Mouse (Mus musculus) limb, embryonic 10.5 days (tissue): ENCODE measurements around the gene Ulk4. TPM values are rescaled to one million over a fixed set of nuclear protein-coding genes. Genes with fewer than 3 reads are reported as not detected.
"Not testable (repeated sequence)": the region's sequence is repeated elsewhere in the genome, so short reads cannot be mapped to it uniquely, and the experiment has no call there.

Experiments used
- DNase-seq: peaks from one replicate; pipeline ENCODE4 v3.0.0-alpha.2; 2017; ENCODE audit warnings: low spot score
- H3K27ac ChIP-seq: fragments of 300-500 bp; sonication (generic); 2 replicates; pipeline ENCODE4 v1.5.1; 2016; ENCODE audit warnings: mild to moderate bottlenecking
- H3K27me3 ChIP-seq: fragments of 300-500 bp; sonication (generic); 2 replicates; pipeline ENCODE4 v1.6.1; 2016; ENCODE audit warnings: low read depth, mild to moderate bottlenecking; ENCODE audit not compliant: poor library complexity, severe bottlenecking
- H3K36me3 ChIP-seq: fragments of 300-500 bp; sonication (generic); 2 replicates; pipeline ENCODE4 v1.6.1; 2016; ENCODE audit warnings: mild to moderate bottlenecking, moderate library complexity
- H3K4me1 ChIP-seq: fragments of 300-500 bp; sonication (generic); 2 replicates; pipeline ENCODE4 v1.6.1; 2016
- H3K4me3 ChIP-seq: fragments of 300-500 bp; sonication (generic); 2 replicates; pipeline ENCODE4 v1.5.1; 2016; ENCODE audit warnings: mild to moderate bottlenecking, moderate library complexity
- H3K9me3 ChIP-seq: fragments of 300-500 bp; sonication (generic); replicated peaks from 2 replicates; pipeline ENCODE4 v1.6.1; 2016; ENCODE audit warnings: mild to moderate bottlenecking
- WGBS: fragments of 180-500 bp; shearing (Covaris S2); methylation state at CpG from one replicate; pipeline ENCODE4 v1.1.7; 2016; 5-methylcytosine and 5-hydroxymethylcytosine counted together
- polyA plus RNA-seq: library from polyadenylated mRNA; unstranded; fragments of >200 nt; fragmentation: Nextera tagmentation; extraction: Ambion mirVana; gene quantifications from 2 replicates; pipeline ENCODE4 v1.2.1, GENCODE M21; 2016

The Ulk4 gene
- polyA plus RNA-seq, 1 experiment from 2014 or later, result 140 TPM

DNA sequence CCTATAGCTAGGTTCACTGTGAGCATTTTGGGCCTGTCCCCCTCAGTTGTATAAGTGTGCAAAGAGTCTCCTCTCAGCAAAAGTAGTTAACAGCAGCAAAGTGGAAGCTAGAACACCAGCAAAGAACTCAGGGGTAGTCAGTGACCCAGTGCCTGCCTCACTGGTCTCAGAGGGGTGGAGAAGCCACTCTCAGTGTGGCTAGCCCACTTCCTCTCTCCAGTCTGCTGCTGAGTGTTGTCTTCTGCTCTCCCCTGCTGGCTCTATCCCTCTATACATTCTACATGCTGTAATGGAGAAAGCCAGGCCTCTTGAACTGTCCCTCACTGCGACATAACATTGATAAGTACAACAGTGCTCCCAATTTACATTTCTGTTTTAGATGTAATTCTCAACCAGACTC is 5.8 kb downstream of the Ulk4 start:
- DNase-seq, result no peak
- Histone ChIP-seq H3K27ac (no peak overlapping the region), H3K9me3 (no peaks in the 10 kb centered on the region), H3K27me3 (no peaks in the 10 kb centered on the region), H3K4me3 (no peak overlapping the region), H3K4me1 (peaks cover 3% of the 10 kb centered on the region; the same call in 1 of the 2 replicates), H3K36me3 (no peaks in the 10 kb centered on the region)
- WGBS, result 89% methylated on average over 1 of the region's 1 CpGs

DNA sequence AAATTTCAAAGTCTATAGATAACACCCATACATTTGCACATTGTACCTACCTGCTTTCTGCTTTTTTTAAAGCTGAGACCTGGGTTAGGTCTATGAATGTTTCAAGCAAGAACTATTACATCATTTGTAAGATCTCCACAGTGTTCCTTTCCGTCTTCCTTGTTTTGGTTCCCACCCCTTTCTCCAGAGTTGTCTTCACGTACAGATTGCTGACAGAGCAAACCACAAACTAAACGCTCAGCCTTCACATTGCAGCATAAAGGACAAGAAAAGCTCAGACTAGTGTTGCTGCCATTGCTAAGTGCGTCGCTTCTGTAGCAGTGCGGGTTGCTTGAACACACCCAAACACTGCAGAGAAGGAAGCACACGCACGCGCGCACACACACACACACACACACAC is 11.7 kb downstream of the Ulk4 start:
- WGBS, result 88% methylated on average over 10 of the region's 10 CpGs
- H3K9me3 ChIP-seq, result no peaks in the 10 kb centered on the region
- H3K27ac ChIP-seq, result no peak overlapping the region

GRCm38 (mm10) chr9:121257106-121257505 is 19.9 kb downstream of the Ulk4 start:
- H3K4me1 ChIP-seq, result peaks cover 18% of the 10 kb centered on the region
- peaks cover 4% of the 10 kb centered on the region for H3K36me3 ChIP-seq
- no peak for DNase-seq
- H3K27me3 ChIP-seq, result no peaks in the 10 kb centered on the region
- H3K27ac ChIP-seq, result no peak overlapping the region
- no peaks in the 10 kb centered on the region for H3K9me3 ChIP-seq
- 86% methylated on average over 9 of the region's 9 CpGs for WGBS
- H3K4me3 ChIP-seq, result no peak overlapping the region

More for the DNA sequence above, 11.7 kb downstream of the Ulk4 start:
- Histone ChIP-seq H3K4me1 (no peaks in the 10 kb centered on the region), H3K27me3 (no peaks in the 10 kb centered on the region), H3K4me3 (no peak overlapping the region), H3K36me3 (no peaks in the 10 kb centered on the region)
- DNase-seq, result no peak

DNA sequence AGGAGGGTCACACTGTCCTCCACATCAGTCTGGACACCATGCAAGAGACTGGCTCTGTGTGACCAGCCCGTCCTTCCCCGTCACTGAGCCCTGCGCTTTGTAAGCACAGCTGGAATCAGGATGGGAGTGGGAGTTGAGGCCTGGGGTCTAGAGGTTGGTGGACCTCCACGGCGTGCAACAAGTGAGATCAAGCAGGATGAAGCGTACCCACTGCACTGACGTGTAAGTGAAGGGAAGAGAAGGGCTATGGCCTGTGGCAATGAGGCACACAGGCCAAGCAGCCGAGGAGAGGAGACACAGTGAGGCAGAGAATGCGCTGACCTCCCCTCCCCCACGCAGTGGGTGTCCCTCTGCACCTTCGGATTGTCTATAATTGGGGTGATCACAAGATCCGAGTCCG is 22.2 kb downstream of the Ulk4 start:
- no peak for DNase-seq
- Histone ChIP-seq H3K4me3 (no peak overlapping the region), H3K27ac (no peak overlapping the region), H3K27me3 (no peaks in the 10 kb centered on the region), H3K9me3 (no peaks in the 10 kb centered on the region), H3K4me1 (peaks cover 18% of the 10 kb centered on the region), H3K36me3 (peaks cover 4% of the 10 kb centered on the region)
- WGBS, result 95% methylated on average over 13 of the region's 13 CpGs

- no peaks in the 10 kb centered on the region for H3K27me3 ChIP-seq
- WGBS, result 86% methylated on average over 2 of the region's 2 CpGs
Measured at GRCm38 (mm10) chr9:121253983-121254382, 23.0 kb downstream of the Ulk4 start.

DNA sequence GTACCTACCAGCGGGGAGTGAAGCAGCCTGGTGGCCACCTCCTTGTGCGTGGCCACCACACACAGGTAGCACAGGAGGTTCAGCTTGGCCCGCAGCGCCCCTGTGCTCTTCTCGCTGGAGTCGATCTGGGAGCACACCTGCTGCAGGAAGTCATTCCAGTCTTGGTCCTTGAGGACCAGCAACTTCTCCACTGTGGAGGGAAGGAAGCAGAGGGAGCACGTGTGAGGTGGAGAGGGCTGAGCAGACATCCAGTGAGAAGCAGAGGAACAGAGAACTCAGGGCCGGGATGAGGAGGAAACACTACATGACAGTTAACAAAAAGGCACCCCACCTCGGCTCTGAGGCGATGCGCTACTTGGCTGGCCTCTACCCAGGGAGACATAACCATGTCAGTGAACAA is 26.1 kb downstream of the Ulk4 start:
- Histone ChIP-seq H3K4me3 (no peak overlapping the region), H3K4me1 (no peaks in the 10 kb centered on the region; the same call in 1 of the 2 replicates), H3K9me3 (no peaks in the 10 kb centered on the region), H3K36me3 (peaks cover 4% of the 10 kb centered on the region), H3K27me3 (no peaks in the 10 kb centered on the region), H3K27ac (no peak overlapping the region)
- 95% methylated on average over 11 of the region's 11 CpGs for WGBS
- DNase-seq, result no peak

More at GRCm38 (mm10) chr9:121253983-121254382, 23.0 kb downstream of the Ulk4 start:
- DNase-seq, result no peak
- Histone ChIP-seq H3K4me3 (no peak overlapping the region), H3K36me3 (peaks cover 4% of the 10 kb centered on the region), H3K27ac (no peak overlapping the region), H3K9me3 (no peaks in the 10 kb centered on the region), H3K4me1 (peaks cover 15% of the 10 kb centered on the region)

- peaks cover 3% of the 10 kb centered on the region for H3K36me3 ChIP-seq
- DNase-seq, result no peak
- H3K4me1 ChIP-seq, result no peaks in the 10 kb centered on the region; the same call in 1 of the 2 replicates
- H3K4me3 ChIP-seq, result no peak overlapping the region
- WGBS, result 51% methylated on average over 14 of the region's 14 CpGs
- no peaks in the 10 kb centered on the region for H3K27me3 ChIP-seq
- no peaks in the 10 kb centered on the region for H3K9me3 ChIP-seq
- H3K27ac ChIP-seq, result 0 out of 2 replicates have a peak overlapping the region, but pooled peaks have one; percentile 3
Measured at GRCm38 (mm10) chr9:121249805-121250204, 27.2 kb downstream of the Ulk4 start.

- WGBS, result 71% methylated on average over 12 of the region's 12 CpGs
Measured at GRCm38 (mm10) chr9:121247956-121248775, 28.8 kb downstream of the Ulk4 start.

GRCm38 (mm10) chr9:121247047-121247446 is 29.9 kb downstream of the Ulk4 start:
- WGBS, result 84% methylated on average over 6 of the region's 6 CpGs
- H3K36me3 ChIP-seq, result no peaks in the 10 kb centered on the region
- H3K4me1 ChIP-seq, result no peaks in the 10 kb centered on the region; the same call in 1 of the 2 replicates
- DNase-seq, result no peak
- H3K4me3 ChIP-seq, result no peak overlapping the region
- H3K27ac ChIP-seq, result no peak overlapping the region
- no peaks in the 10 kb centered on the region for H3K27me3 ChIP-seq
- H3K9me3 ChIP-seq, result no peaks in the 10 kb centered on the region

More at GRCm38 (mm10) chr9:121247956-121248775, 28.8 kb downstream of the Ulk4 start:
- no peaks in the 10 kb centered on the region for H3K27me3 ChIP-seq
- no peaks in the 10 kb centered on the region; the same call in 1 of the 2 replicates for H3K4me1 ChIP-seq
- H3K27ac ChIP-seq, result no peak overlapping the region
- H3K9me3 ChIP-seq, result no peaks in the 10 kb centered on the region
- H3K36me3 ChIP-seq, result no peaks in the 10 kb centered on the region
- H3K4me3 ChIP-seq, result no peak overlapping the region
- peak; percentile 91 for DNase-seq

- H3K4me3 ChIP-seq, result no peak overlapping the region
- DNase-seq, result no peak
- H3K36me3 ChIP-seq, result no peaks in the 10 kb centered on the region
- no peaks in the 10 kb centered on the region for H3K4me1 ChIP-seq
- no peaks in the 10 kb centered on the region for H3K9me3 ChIP-seq
- H3K27ac ChIP-seq, result no peak overlapping the region
- WGBS, result 87% methylated on average over 6 of the region's 6 CpGs
- peaks cover 3% of the 10 kb centered on the region; the same call in 1 of the 2 replicates for H3K27me3 ChIP-seq
Measured at GRCm38 (mm10) chr9:121242331-121242730, 34.7 kb downstream of the Ulk4 start.

DNA sequence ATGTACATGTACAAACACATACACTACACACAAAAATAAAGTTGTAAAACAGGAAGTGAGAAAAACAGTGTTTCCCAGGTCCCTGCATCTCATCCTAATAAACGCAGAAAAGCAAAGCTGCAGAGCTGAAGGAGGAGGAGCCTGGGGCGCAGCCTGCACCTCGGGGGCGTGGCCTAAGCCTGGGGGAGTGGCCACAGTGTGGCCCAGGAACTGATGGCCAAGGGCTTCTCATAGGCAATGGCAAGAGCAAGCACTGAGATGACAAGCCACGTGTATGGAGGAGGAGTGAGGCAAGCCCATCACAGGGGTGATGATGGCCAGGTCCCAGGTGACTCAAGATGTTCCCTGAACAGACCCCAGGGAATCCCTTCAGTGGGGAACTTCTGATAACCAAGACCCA is 35.2 kb downstream of the Ulk4 start:
- Histone ChIP-seq H3K9me3 (no peaks in the 10 kb centered on the region), H3K4me1 (no peaks in the 10 kb centered on the region), H3K27ac (no peak overlapping the region), H3K27me3 (peaks cover 3% of the 10 kb centered on the region; the same call in 1 of the 2 replicates), H3K4me3 (no peak overlapping the region), H3K36me3 (no peaks in the 10 kb centered on the region)
- WGBS, result 34% methylated on average over 5 of the region's 5 CpGs
- no peak for DNase-seq

DNA sequence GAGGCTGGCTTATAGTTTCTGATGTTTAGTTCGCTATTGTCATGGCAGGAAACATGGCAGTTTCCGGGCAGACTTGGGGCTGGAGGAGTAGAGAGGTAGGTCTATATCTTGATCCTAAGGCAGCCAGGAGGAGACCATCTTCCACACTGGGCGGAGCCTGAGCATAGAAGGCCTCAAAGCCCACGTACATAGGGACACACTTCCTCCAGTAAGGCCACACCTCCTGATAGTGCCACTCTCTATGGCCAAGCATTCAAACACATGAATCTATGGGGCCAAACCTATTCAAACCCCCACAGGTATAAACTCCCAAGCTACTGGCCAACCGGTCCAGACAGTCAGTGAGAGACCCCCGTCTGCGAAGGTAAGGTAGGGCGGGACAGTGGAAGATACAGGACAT is 35.6 kb downstream of the Ulk4 start:
- Histone ChIP-seq H3K27ac (no peak overlapping the region), H3K27me3 (peaks cover 3% of the 10 kb centered on the region; the same call in 1 of the 2 replicates), H3K36me3 (no peaks in the 10 kb centered on the region), H3K9me3 (no peaks in the 10 kb centered on the region), H3K4me3 (no peak overlapping the region), H3K4me1 (no peaks in the 10 kb centered on the region)
- no peak for DNase-seq
- WGBS, result 88% methylated on average over 8 of the region's 8 CpGs

GRCm38 (mm10) chr9:121240242-121240641 is 36.8 kb downstream of the Ulk4 start:
- H3K36me3 ChIP-seq, H3K9me3 ChIP-seq, H3K4me3 ChIP-seq, H3K27me3 ChIP-seq, H3K4me1 ChIP-seq, DNase-seq, H3K27ac ChIP-seq: not testable (repeated sequence)
- WGBS, result 49% methylated on average over 5 of the region's 5 CpGs
